In the genomic region with DNA sequence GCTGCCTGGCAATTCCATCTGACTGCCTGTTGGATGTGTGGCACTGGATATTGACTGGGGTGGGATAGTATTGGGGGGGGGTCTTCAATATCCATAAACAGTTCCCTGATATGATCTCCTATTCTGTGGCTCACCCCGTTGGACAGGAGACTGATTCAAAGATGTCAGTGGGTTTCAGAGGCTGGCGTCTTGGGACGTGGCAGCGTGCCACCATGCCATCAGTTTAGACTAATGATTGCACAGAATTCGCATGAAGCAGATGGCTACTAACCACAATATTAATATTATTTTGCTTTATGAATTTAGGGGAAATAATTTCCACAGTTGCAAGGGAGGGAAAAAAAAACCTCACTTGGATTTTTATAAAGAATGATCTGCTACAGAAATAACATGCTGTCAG, we compare ENCODE assay signal across 28 mouse cellular contexts. TPM values are rescaled to one million over a fixed set of nuclear protein-coding genes. Genes with fewer than 3 reads are reported as not detected.
A peak's percentile ranks its signal among the peaks of the same experiment; 100 is the strongest.
DNase-seq lines count a peak whose midpoint lies in the region; ATAC-seq and TF ChIP-seq lines count a peak whose summit lies in the region.
"Had no signal": no experiment of that assay in that cellular context is flagged by ENCODE, and none has a peak within 500 bp of the region (broad histone marks: within the 10 kb centered on the region; RNA-seq: fewer than 3 reads in every experiment).

No protein-coding gene starts in this region.

- H3K27me3 ChIP-seq in forebrain, embryonic 13.5 days: no peaks in the 10 kb centered on the region
- H3K27me3 ChIP-seq in forebrain, embryonic 12.5 days: no peaks in the 10 kb centered on the region
- no peaks in the 10 kb centered on the region for H3K27me3 ChIP-seq in forebrain, embryonic 16.5 days (replicated peaks; ENCODE audit: control insufficient read depth, insufficient read depth, low read length)
- no peaks in the 10 kb centered on the region for H3K27me3 ChIP-seq in forebrain, postnatal 0 days (ENCODE audit: insufficient read depth, low read length)
- H3K27me3 ChIP-seq in lung, embryonic 14.5 days (ENCODE audit: insufficient read depth, low read length): no peaks in the 10 kb centered on the region
- H3K27me3 ChIP-seq: embryonic facial prominence, embryonic 12.5 days; embryonic facial prominence, embryonic 15.5 days; heart, embryonic 13.5 days; hindbrain, embryonic 12.5 days; hindbrain, embryonic 15.5 days; intestine, embryonic 15.5 days had no signal

- 81% methylated on average over 5 of the region's 5 CpGs for WGBS in forebrain, embryonic 13.5 days
- WGBS in forebrain, embryonic 12.5 days: 88% methylated on average over 5 of the region's 5 CpGs
- WGBS in forebrain, embryonic 16.5 days: 49% methylated on average over 5 of the region's 5 CpGs
- 52% methylated on average over 5 of the region's 5 CpGs for WGBS in forebrain, postnatal 0 days
- 55% methylated on average over 5 of the region's 5 CpGs for WGBS in lung, embryonic 14.5 days

- ATAC-seq in forebrain, embryonic 13.5 days: peak; percentile 25; the same call in 1 of the 2 replicates
- no peak for ATAC-seq in forebrain, embryonic 12.5 days (ENCODE audit: low FRiP score)
- peak; percentile 46 for ATAC-seq in forebrain, embryonic 16.5 days
- no peak for ATAC-seq in forebrain, postnatal 0 days
- ATAC-seq in lung, embryonic 14.5 days (ENCODE audit: insufficient read depth): no peak
- ATAC-seq: CD4-positive, CD25-positive, alpha-beta regulatory T cell, adult 4 months; intestine, embryonic 15.5 days had no signal

- no peak overlapping the region for H3K27ac ChIP-seq in forebrain, embryonic 13.5 days
- H3K27ac ChIP-seq in forebrain, embryonic 12.5 days: no peak overlapping the region
- no peak overlapping the region for H3K27ac ChIP-seq in forebrain, embryonic 16.5 days (ENCODE audit: low read length)
- H3K27ac ChIP-seq in forebrain, postnatal 0 days (ENCODE audit: low read depth, low read length): no peak overlapping the region
- no peak overlapping the region for H3K27ac ChIP-seq in lung, embryonic 14.5 days (ENCODE audit: low read depth)
- H3K27ac ChIP-seq: embryonic facial prominence, embryonic 12.5 days; embryonic facial prominence, embryonic 15.5 days; heart, adult 2 months; heart, embryonic 10.5 days; heart, embryonic 13.5 days; hindbrain, embryonic 12.5 days; hindbrain, embryonic 15.5 days; intestine, embryonic 15.5 days had no signal

- no peaks in the 10 kb centered on the region for H3K4me1 ChIP-seq in forebrain, embryonic 13.5 days
- no peaks in the 10 kb centered on the region for H3K4me1 ChIP-seq in forebrain, embryonic 12.5 days
- peaks cover 3% of the 10 kb centered on the region; the same call in 1 of the 2 replicates for H3K4me1 ChIP-seq in forebrain, embryonic 16.5 days (replicated peaks; ENCODE audit: control insufficient read depth, insufficient read depth, low read length)
- H3K4me1 ChIP-seq in forebrain, postnatal 0 days (ENCODE audit: insufficient read depth): no peaks in the 10 kb centered on the region
- H3K4me1 ChIP-seq in lung, embryonic 14.5 days (ENCODE audit: insufficient read depth): no peaks in the 10 kb centered on the region
- H3K4me1 ChIP-seq: embryonic facial prominence, embryonic 12.5 days; embryonic facial prominence, embryonic 15.5 days; heart, embryonic 13.5 days; hindbrain, embryonic 12.5 days; hindbrain, embryonic 15.5 days; intestine, embryonic 15.5 days had no signal

- H3K4me2 ChIP-seq in forebrain, embryonic 13.5 days: no peak overlapping the region
- H3K4me2 ChIP-seq in forebrain, embryonic 12.5 days: no peak overlapping the region
- no peak overlapping the region for H3K4me2 ChIP-seq in forebrain, embryonic 16.5 days (ENCODE audit: low read length)
- no peak overlapping the region for H3K4me2 ChIP-seq in forebrain, postnatal 0 days (ENCODE audit: low read depth)
- H3K4me2 ChIP-seq in lung, embryonic 14.5 days: no peak overlapping the region
- H3K4me2 ChIP-seq: embryonic facial prominence, embryonic 12.5 days; embryonic facial prominence, embryonic 15.5 days; heart, embryonic 13.5 days; hindbrain, embryonic 12.5 days; hindbrain, embryonic 15.5 days; intestine, embryonic 15.5 days had no signal

- H3K4me3 ChIP-seq in forebrain, embryonic 13.5 days: no peak overlapping the region
- H3K4me3 ChIP-seq in forebrain, embryonic 12.5 days (replicated peaks): no peak overlapping the region
- H3K4me3 ChIP-seq in forebrain, embryonic 16.5 days (replicated peaks; ENCODE audit: low read length): no peak overlapping the region
- H3K4me3 ChIP-seq in forebrain, postnatal 0 days (ENCODE audit: low read depth, low read length): no peak overlapping the region
- H3K4me3 ChIP-seq in lung, embryonic 14.5 days (ENCODE audit: low read depth, low read length): no peak overlapping the region
- H3K4me3 ChIP-seq: embryonic facial prominence, embryonic 12.5 days; embryonic facial prominence, embryonic 15.5 days; heart, adult 2 months; heart, embryonic 10.5 days; heart, embryonic 13.5 days; hindbrain, embryonic 12.5 days; hindbrain, embryonic 15.5 days; intestine, embryonic 15.5 days had no signal

- H3K9ac ChIP-seq in forebrain, embryonic 13.5 days: no peak overlapping the region
- no peak overlapping the region for H3K9ac ChIP-seq in forebrain, embryonic 12.5 days
- no peak overlapping the region for H3K9ac ChIP-seq in forebrain, embryonic 16.5 days (replicated peaks; ENCODE audit: low read depth, low read length)
- no peak overlapping the region for H3K9ac ChIP-seq in forebrain, postnatal 0 days
- no peak overlapping the region for H3K9ac ChIP-seq in lung, embryonic 14.5 days
- H3K9ac ChIP-seq: embryonic facial prominence, embryonic 12.5 days; embryonic facial prominence, embryonic 15.5 days; heart, embryonic 13.5 days; hindbrain, embryonic 12.5 days; hindbrain, embryonic 15.5 days; intestine, embryonic 15.5 days had no signal

- H3K9me3 ChIP-seq in forebrain, embryonic 13.5 days (replicated peaks): no peaks in the 10 kb centered on the region
- H3K9me3 ChIP-seq in forebrain, embryonic 12.5 days: no peaks in the 10 kb centered on the region
- H3K9me3 ChIP-seq in forebrain, embryonic 16.5 days (ENCODE audit: control insufficient read depth, low read length): no peaks in the 10 kb centered on the region
- no peaks in the 10 kb centered on the region for H3K9me3 ChIP-seq in forebrain, postnatal 0 days (ENCODE audit: low read length)
- no peaks in the 10 kb centered on the region for H3K9me3 ChIP-seq in lung, embryonic 14.5 days (ENCODE audit: low read depth, low read length)
- H3K9me3 ChIP-seq: embryonic facial prominence, embryonic 12.5 days; embryonic facial prominence, embryonic 15.5 days; heart, embryonic 10.5 days; heart, embryonic 13.5 days; hindbrain, embryonic 12.5 days; hindbrain, embryonic 15.5 days; intestine, embryonic 15.5 days had no signal

- H3K36me3 ChIP-seq in forebrain, embryonic 13.5 days (ENCODE audit: poor library complexity, severe bottlenecking): no peaks in the 10 kb centered on the region
- no peaks in the 10 kb centered on the region for H3K36me3 ChIP-seq in forebrain, embryonic 12.5 days (replicated peaks)
- no peaks in the 10 kb centered on the region for H3K36me3 ChIP-seq in forebrain, embryonic 16.5 days (ENCODE audit: control insufficient read depth, insufficient read depth)
- H3K36me3 ChIP-seq in forebrain, postnatal 0 days (ENCODE audit: insufficient read depth): no peaks in the 10 kb centered on the region
- H3K36me3 ChIP-seq in lung, embryonic 14.5 days (ENCODE audit: insufficient read depth): no peaks in the 10 kb centered on the region
- H3K36me3 ChIP-seq: embryonic facial prominence, embryonic 12.5 days; embryonic facial prominence, embryonic 15.5 days; heart, embryonic 10.5 days; heart, embryonic 13.5 days; hindbrain, embryonic 12.5 days; hindbrain, embryonic 15.5 days; intestine, embryonic 15.5 days had no signal

- DNase-seq in forebrain, postnatal 0 days: no peak
- DNase-seq in lung, embryonic 14.5 days: peak; percentile 11
- DNase-seq in lung, postnatal 14 days: no peak
- no peak for DNase-seq in adrenal gland, adult 2 months
- DNase-seq: adrenal gland, adult 8-10 months; adrenal gland, postnatal 25 days; cerebellum, adult 18-20 months; gastrocnemius, postnatal 10 days; gastrocnemius, postnatal 36 days; heart, adult 2 months; heart, postnatal 14 days; heart, postnatal 4 days; kidney, adult 11 months; kidney, adult 8-10 months had no signal

- TF ChIP-seq CTCF in forebrain, postnatal 0 days (IDR thresholded peaks at IDR 0.05; ENCODE audit: low read depth): no peak
- no peak for TF ChIP-seq CTCF in lung, embryonic 14.5 days (IDR thresholded peaks at IDR 0.05; ENCODE audit: low read depth)

RNA-seq across cellular contexts. Expression of a gene that starts 10.2 kb away (rescaled TPM):
- 9.1 TPM in 2 replicates for polyA plus RNA-seq in forebrain, embryonic 13.5 days (2015; fragmentation: Nextera tagmentation; extraction: Ambion mirVana)
- polyA plus RNA-seq in forebrain, embryonic 12.5 days (2016; fragmentation: Nextera tagmentation; extraction: Ambion mirVana): 10.9 and 12.8 TPM in 2 replicates
- polyA plus RNA-seq in forebrain, embryonic 16.5 days (2015; fragmentation: Nextera tagmentation; extraction: Ambion mirVana): 10.4 and 11.5 TPM in 2 replicates
- total RNA-seq in forebrain, postnatal 0 days (2014; rRNA removed): 12.1 and 14.1 TPM in 2 replicates
- polyA plus RNA-seq in forebrain, postnatal 0 days (2015; fragmentation: Nextera tagmentation; extraction: Ambion mirVana): 6.1 and 9.8 TPM in 2 replicates
- 2.4 and 2.6 TPM in 2 replicates for polyA plus RNA-seq in lung, embryonic 14.5 days (2014; fragmentation: Nextera tagmentation; extraction: Ambion mirVana)
- 10 to 100 TPM; 15.5 to 15.7 TPM for total RNA-seq in adrenal gland, adult 2 months (2021)
- 0.50 and 1.4 TPM in 2 replicates for polyA plus RNA-seq in adrenal gland, adult 2 months (2012; rRNA removed)
- total RNA-seq: common myeloid progenitor, adult 5-6 weeks; granulocyte monocyte progenitor cell, adult 5-6 weeks; MEL had no signal

Comparison
In these comparisons a context has a peak if more than half of its experiments do, and no peak if none do; other contexts are left out.
1. ATAC-seq: peak in forebrain, embryonic 13.5 days (single experiment) and forebrain, embryonic 16.5 days (single experiment); none in forebrain, embryonic 12.5 days (single experiment), forebrain, postnatal 0 days (single experiment) and lung, embryonic 14.5 days (single experiment).